Mouse (Mus musculus): ENCODE results near the gene Csde1. TPM values are rescaled to one million over a fixed set of nuclear protein-coding genes. Genes with fewer than 3 reads are reported as not detected.
A peak's percentile ranks its signal among the peaks of the same experiment; 100 is the strongest.

Csde1 gene
- total and polyA plus RNA-seq, 3 experiments = 12.6 to 537 (median 459) TPM

DNA sequence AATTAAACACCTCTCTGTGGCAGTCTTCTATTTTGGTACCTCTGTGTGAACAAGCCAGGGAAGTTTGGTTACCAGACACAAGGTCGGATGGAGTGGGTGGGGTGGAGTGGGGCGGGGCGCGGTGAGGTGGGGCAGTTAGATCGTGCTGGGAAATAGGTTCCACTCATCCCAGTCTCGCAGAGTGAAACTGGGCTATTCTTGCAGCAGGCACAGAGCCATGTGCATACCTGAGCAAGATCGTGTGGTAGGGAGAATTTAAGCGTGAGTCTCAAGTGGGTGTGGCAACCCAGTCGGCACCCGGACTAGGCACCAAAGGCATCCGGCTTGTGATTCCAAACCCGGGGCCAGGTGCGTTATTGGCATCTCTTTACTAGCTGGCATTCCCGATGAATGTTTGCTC, 81.7 kb downstream of the Csde1 start:
- Histone ChIP-seq H3K9me3 (replicated peaks) (no peaks in the 10 kb centered on the region), H3K36me3 (replicated peaks) (no peaks in the 10 kb centered on the region), H3K27me3 (ENCODE audit: insufficient read depth, low read length) (peaks cover 13% of the 10 kb centered on the region), H3K4me3 (ENCODE audit: low read depth, low read length) (peak overlapping the region; percentile 86), H3K4me1 (ENCODE audit: insufficient read depth, low read depth, low read length) (peaks cover 18% of the 10 kb centered on the region)
- DNase-seq (ENCODE audit: low spot score) (peak; percentile 15), ATAC-seq (ENCODE audit: extremely low read depth, insufficient number of reproducible peaks, low FRiP score, poor library complexity, severe bottlenecking) (no peak)
- TF ChIP-seq TAL1 (conservative IDR thresholded peaks at IDR 0.05; ENCODE audit: low read depth, low read length) (no peak), CTCF (IDR thresholded peaks at IDR 0.05; ENCODE audit: low read depth, low read length) (no peak), POLR2AphosphoS5 (IDR thresholded peaks at IDR 0.05; ENCODE audit: insufficient replicate concordance, low read depth, low read length) (no peak), GATA1 (IDR thresholded peaks at IDR 0.05; ENCODE audit: borderline replicate concordance, low read length) (no peak), GATA2 (IDR thresholded peaks at IDR 0.05; ENCODE audit: borderline replicate concordance, low read depth, low read length) (no peak)

DNA sequence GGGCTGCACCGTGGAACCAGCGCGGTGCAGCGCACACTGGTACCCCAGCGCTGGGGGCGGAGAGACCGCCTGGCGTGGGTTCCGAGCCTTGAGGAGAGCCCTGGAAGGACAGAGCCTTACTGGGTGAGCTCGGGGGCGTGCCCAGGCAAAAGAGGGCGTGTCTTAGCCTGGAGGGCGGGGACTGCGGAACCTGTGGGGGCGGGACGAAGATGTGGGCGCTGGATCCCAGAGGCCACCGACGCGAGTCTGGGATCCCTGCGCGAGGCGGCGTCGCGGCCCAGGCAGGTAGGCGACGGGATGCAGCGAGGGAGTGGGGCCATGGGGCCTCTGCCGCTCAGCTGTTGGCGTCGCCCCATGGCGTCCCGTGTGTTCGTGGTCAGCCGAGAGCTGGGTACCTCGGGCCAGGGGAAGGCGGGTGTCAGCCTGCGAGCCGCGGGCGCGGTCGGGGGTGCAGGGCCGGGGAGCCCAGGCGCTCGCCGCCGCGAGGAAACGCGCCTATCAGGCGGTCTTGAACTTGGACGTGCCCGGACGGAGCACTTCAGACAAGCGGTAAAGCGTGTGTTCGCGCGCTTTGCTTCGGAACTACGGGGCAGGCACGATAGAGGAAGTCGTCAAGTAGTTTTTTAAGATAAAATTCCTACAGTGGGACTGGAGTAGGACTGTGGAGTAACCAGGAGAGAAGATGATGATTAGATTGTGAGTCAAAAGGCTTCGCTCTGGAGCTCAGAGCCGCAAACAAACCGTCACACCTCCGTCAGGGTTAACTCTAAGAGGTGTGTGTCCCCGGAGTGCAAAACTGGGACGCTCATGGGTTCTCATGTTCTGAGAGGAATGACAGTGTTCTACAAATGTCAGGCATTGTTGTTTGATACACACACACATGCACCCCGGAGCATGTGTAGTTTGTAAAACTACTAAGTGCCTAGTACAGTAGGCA, 82.5 kb downstream of the Csde1 start, which contains the start of gene Dennd2c:
Dennd2c (plus strand) TSS at position 151 of the 937 bp plus-strand sequence.
- TF ChIP-seq TAL1 (conservative IDR thresholded peaks at IDR 0.05; ENCODE audit: low read depth, low read length) (no peak), POLR2AphosphoS5 (IDR thresholded peaks at IDR 0.05; ENCODE audit: insufficient replicate concordance, low read depth, low read length) (no peak), GATA1 (IDR thresholded peaks at IDR 0.05; ENCODE audit: borderline replicate concordance, low read length) (no peak), GATA2 (IDR thresholded peaks at IDR 0.05; ENCODE audit: borderline replicate concordance, low read depth, low read length) (no peak), CTCF (IDR thresholded peaks at IDR 0.05; ENCODE audit: low read depth, low read length) (no peak)
- peak; percentile 97 for ATAC-seq (ENCODE audit: extremely low read depth, insufficient number of reproducible peaks, low FRiP score, poor library complexity, severe bottlenecking)
- no peaks in the 10 kb centered on the region for H3K36me3 ChIP-seq (replicated peaks)
- H3K4me1 ChIP-seq (ENCODE audit: insufficient read depth, low read depth, low read length) = peaks cover 18% of the 10 kb centered on the region
- peaks cover 10% of the 10 kb centered on the region for H3K27me3 ChIP-seq (ENCODE audit: insufficient read depth, low read length)
- no peaks in the 10 kb centered on the region for H3K9me3 ChIP-seq (replicated peaks)
- peak; percentile 91 for DNase-seq (ENCODE audit: low spot score)
- peak within 1 kb of the TSS; percentile 86 for H3K4me3 ChIP-seq (ENCODE audit: low read depth, low read length)

Other genes starting within 250 kb of the Csde1 start
- not detected in 2 replicates for gene Tshb, start 237.7 kb upstream of the Csde1 start, total RNA-seq (2014; fragmentation: Nextera tagmentation)
- under 0.01 and 0.11 TPM in 2 replicates for gene Tshb, start 237.7 kb upstream of the Csde1 start, total RNA-seq (2017)
- gene Tshb, start 237.7 kb upstream of the Csde1 start, polyA plus RNA-seq (2012) = not detected in 2 replicates
- not detected in 2 replicates for gene Sycp1, start 84.3 kb upstream of the Csde1 start, total RNA-seq (2014; fragmentation: Nextera tagmentation)
- gene Sycp1, start 84.3 kb upstream of the Csde1 start, total RNA-seq (2017) = 0.06 and 0.22 TPM in 2 replicates
- gene Sycp1, start 84.3 kb upstream of the Csde1 start, polyA plus RNA-seq (2012) = not detected in 2 replicates
- not detected in 2 replicates for gene Nr1h5, start 56.3 kb upstream of the Csde1 start, total RNA-seq (2014; fragmentation: Nextera tagmentation)
- not detected in 2 replicates for gene Nr1h5, start 56.3 kb upstream of the Csde1 start, total RNA-seq (2017)
- gene Nr1h5, start 56.3 kb upstream of the Csde1 start, polyA plus RNA-seq (2012) = not detected in 2 replicates
- 32.0 and 43.6 TPM in 2 replicates for gene Sike1, start 24.7 kb upstream of the Csde1 start, total RNA-seq (2014; fragmentation: Nextera tagmentation)
- gene Sike1, start 24.7 kb upstream of the Csde1 start, total RNA-seq (2017) = 36.4 and 39.8 TPM in 2 replicates
- 2.7 and 3.8 TPM in 2 replicates for gene Sike1, start 24.7 kb upstream of the Csde1 start, polyA plus RNA-seq (2012)
- 109 and 132 TPM in 2 replicates for gene Nras, start 37.9 kb downstream of the Csde1 start, total RNA-seq (2014; fragmentation: Nextera tagmentation)
- gene Nras, start 37.9 kb downstream of the Csde1 start, total RNA-seq (2017) = 131 and 146 TPM in 2 replicates
- gene Nras, start 37.9 kb downstream of the Csde1 start, polyA plus RNA-seq (2012) = 5.9 and 6.3 TPM in 2 replicates
- not detected in 2 replicates for gene Ampd1, start 53.6 kb downstream of the Csde1 start, total RNA-seq (2014; fragmentation: Nextera tagmentation)
- 0.23 and 0.49 TPM in 2 replicates for gene Ampd1, start 53.6 kb downstream of the Csde1 start, total RNA-seq (2017)
- gene Ampd1, start 53.6 kb downstream of the Csde1 start, polyA plus RNA-seq (2012) = not detected in 2 replicates
- gene Dennd2c, start 82.2 kb downstream of the Csde1 start, total RNA-seq (2014; fragmentation: Nextera tagmentation) = 6.0 and 14.1 TPM in 2 replicates
- gene Dennd2c, start 82.2 kb downstream of the Csde1 start, total RNA-seq (2017) = 5.3 and 7.2 TPM in 2 replicates
- gene Dennd2c, start 82.2 kb downstream of the Csde1 start, polyA plus RNA-seq (2012) = 0.23 and 0.35 TPM in 2 replicates
- gene Bcas2, start 151.2 kb downstream of the Csde1 start, total RNA-seq (2014; fragmentation: Nextera tagmentation) = 132 and 147 TPM in 2 replicates
- gene Bcas2, start 151.2 kb downstream of the Csde1 start, total RNA-seq (2017) = 247 and 292 TPM in 2 replicates
- gene Bcas2, start 151.2 kb downstream of the Csde1 start, polyA plus RNA-seq (2012) = 110 and 113 TPM in 2 replicates

All from G1E (cell line).